Mouse (Mus musculus): ENCODE results near the gene Hist1h2bc.

The Hist1h2bc gene

DNA sequence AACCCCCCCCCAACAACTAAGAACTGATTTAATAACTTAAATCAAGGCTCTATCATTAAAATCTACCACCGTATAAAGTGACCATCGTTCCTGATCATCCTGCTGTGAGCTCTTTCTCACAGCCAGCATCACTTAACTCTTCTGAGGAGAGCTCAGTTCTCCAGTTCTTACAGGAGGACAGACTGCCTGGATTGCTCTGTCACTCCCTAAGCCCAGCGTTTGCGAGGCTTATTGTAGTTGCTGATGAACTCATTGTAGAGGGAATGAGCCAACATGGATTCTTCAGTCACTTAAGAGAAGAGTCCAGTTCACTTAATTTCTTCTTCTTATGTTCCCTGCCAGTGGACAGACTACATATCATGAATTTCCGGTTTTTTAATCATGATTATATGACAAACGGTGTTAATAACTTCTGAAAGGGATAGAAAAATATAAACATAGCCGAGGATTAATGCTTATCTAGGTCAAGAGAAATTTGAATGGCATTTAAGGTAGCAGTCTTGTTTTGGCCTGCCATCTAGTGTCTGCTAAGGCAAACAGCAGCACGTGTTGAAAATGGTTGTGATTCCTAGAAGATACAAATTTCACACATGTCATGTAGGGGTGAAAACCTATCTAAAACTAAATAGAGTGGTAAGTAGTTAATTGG lies 48.3 kb downstream of the Hist1h2bc start:
- DNase-seq (ENCODE audit: extremely low spot score, low spot score) = no peak

DNA sequence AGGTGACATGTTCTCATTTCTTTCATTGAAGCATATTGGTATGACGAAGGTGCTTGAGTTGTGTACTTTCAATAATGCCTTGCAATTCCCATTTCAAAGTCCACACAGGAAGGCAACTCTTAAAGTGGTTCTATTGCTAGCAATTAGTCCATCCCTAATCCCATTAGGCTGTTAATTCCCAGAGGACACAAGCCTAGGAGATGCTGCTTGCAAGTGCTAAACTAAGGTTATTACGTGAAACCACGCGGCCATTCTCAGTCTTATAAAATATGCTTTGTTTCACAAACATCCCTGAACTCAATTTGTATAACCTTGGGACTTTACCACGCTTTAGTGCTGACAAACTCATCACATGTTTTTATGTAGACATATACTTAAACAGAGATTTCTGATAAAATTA lies 53.1 kb downstream of the Hist1h2bc start:
- no peak for DNase-seq (ENCODE audit: extremely low spot score, low spot score)

DNA sequence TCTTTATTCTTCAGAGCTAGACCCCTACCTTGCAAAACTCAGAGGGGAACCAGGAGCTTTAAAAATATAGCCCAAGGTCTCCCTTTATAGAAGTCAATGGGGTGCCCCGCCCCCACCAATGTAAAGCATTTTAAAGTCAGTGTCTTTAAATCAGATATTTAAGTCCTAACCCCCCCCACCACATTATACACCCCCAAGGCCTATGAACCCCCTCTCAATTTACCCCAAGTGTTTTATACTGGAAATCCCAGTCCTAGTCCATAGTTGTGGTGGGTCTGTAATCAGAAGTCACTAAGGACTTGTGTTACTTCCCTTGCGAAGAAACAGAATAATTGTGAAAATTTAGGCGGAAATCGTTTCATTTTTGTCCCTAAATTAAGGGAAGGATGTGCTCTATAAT lies 54.0 kb downstream of the Hist1h2bc start:
- no peak for DNase-seq (ENCODE audit: extremely low spot score, low spot score)

DNA sequence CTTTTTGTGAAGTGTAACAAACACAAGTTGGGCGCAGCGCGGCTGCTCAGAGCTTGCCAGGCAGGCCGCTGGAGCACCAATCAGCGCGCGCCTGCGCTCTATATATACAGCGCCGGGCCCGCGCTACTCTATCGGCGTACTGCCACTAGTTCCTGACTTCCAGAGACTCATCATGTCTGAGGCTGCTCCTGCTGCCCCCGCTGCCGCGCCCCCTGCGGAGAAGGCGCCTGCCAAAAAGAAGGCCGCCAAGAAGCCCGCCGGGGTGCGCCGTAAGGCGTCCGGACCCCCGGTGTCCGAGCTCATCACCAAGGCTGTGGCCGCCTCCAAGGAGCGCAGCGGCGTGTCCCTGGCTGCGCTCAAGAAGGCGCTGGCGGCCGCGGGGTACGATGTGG lies 54.7 kb downstream of the Hist1h2bc start, which contains the start of gene Hist1h1c:
TSS of gene Hist1h1c (plus strand) at position 132 of the 392 bp plus-strand sequence.
- DNase-seq (ENCODE audit: extremely low spot score, low spot score) = peak; percentile 91

DNA sequence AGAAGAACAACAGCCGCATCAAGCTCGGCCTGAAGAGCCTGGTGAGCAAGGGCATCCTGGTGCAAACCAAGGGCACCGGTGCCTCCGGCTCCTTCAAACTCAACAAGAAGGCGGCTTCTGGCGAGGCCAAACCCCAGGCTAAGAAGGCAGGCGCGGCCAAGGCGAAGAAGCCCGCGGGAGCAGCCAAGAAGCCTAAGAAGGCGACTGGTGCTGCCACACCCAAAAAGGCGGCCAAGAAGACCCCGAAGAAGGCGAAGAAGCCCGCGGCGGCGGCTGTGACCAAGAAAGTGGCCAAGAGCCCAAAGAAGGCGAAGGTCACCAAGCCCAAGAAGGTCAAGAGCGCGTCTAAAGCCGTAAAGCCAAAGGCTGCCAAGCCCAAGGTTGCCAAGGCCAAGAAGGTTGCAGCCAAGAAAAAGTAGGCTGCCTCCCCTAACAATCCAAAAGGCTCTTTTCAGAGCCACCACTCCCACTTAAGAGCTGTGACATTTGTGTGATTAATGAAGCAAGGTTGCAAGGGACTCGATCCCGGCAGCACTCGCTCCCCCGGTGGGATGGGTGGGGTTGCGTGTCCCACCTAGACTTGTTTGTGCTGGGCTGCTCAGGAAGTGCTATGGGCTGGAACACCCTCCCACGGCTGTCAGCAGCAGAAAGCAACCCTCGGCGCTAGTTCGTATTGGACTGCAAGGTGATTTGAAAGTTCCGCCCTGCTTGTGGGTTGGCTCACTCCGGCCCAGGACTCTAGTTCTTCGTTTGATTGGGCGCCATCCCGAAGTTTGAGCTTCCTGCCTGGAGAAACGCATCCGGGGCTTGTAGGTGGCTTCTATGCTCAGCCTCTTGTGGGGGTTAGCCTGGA lies 55.3 kb downstream of the Hist1h2bc start:
- peak; percentile 91 for DNase-seq (ENCODE audit: extremely low spot score, low spot score)

DNA sequence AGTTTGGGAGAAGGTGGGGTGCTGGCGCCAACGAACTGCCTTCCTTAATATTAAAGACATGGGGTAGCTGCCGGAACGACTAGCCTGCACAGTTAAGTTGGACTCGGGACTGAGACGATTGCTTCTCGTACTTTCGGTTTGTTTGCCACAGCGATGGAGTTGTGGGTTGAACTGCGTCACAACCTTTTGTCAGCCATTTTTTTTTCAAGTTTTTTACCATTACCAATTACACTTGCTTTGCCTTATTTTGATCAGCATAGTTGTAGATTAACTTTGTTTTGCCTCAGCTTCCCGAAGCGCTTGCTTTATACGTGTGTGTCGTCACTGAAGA lies 55.9 kb downstream of the Hist1h2bc start:
- no peak for DNase-seq (ENCODE audit: extremely low spot score, low spot score)

DNA sequence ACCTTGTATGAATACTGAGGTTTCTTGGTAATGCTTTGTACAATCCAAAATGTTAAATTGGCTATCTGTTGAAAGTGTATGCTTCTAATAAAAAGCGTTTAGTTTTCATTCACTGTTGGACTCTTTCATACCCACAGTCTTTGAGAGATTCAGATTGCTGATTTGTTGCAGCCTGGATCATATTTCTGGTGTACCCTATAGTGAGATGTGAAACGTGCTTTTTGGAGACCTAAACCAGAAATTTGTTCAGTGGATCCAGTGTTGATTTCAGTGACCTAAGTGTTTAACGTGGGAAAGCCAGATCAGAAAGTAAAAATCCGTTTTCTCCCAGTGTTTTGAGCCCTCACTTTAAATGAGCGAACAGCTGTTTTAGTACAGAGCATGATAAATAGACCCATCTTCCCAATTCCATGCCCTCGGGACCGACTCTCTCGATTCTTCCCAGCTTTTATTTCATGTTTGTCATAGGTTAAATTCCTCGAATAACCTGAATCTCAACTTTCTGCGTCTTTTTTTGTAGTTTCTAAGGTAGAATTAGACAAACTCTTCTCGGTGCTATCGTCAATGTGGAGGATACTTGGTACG lies 56.3 kb downstream of the Hist1h2bc start:
- DNase-seq (ENCODE audit: extremely low spot score, low spot score) = no peak

DNA sequence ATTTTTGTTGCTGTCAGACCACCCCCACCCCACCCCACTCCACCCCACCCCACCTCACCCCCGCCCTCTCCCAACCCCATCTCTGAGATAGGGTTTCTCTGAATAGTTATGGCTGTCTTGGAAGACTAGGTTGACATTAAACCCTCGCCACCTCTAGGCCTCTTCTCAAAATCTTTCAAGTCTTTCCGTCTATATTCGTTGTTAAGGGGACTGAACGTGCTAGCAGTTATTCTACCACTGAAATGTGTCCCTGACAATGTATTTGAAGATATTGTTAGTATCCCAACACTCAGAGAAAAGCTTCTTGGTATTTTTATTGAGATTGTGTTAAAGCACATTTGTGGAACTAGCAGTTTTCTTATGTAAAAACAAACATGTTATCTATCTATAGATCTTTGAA lies 56.9 kb downstream of the Hist1h2bc start:
- DNase-seq (ENCODE audit: extremely low spot score, low spot score) = no peak

DNA sequence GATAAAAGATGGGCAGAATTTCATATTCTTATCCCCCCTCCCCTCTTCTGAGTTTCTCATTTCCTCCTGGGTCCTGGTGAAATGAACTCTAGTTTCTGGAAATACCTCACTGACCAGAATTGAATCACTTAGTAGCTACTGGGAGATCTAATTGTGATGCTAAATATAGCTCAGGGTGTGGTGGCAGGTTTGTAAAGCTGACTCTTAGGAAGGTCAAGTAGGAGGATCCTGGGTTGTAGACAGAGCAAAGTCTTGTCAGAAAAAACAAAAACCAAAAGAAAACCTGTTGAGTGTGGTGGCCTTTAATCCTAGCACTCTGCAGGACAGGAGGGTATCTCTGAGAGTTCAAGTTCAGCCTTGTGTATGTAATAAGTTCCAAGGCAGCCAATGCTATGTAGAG lies 58.0 kb downstream of the Hist1h2bc start:
- no peak for DNase-seq (ENCODE audit: extremely low spot score, low spot score)
